Mouse (Mus musculus): ENCODE measurements around the gene Kbtbd13.

GRCm38 (mm10) chr9:65399934-65400333, 8.5 kb upstream of the Kbtbd13 start:
- TF ChIP-seq CTCF (IDR thresholded peaks at IDR 0.05; ENCODE audit: low read depth, low read length) (no peak), POLR2A (IDR thresholded peaks at IDR 0.05; ENCODE audit: insufficient read depth, low read length) (no peak), EP300 (IDR thresholded peaks at IDR 0.05; ENCODE audit: insufficient read depth, low read depth, low read length) (no peak)

Measured in ES-Bruce4 (cell line).